Mouse (Mus musculus): ENCODE measurements around the gene Pcdh11x. TPM values are rescaled to one million over a fixed set of nuclear protein-coding genes. Genes with fewer than 3 reads are reported as not detected.
"Not testable (repeated sequence)": the region's sequence is repeated elsewhere in the genome, so short reads cannot be mapped to it uniquely, and the experiment has no call there.

Pcdh11x gene
- under 1 TPM in 3 of 4 experiments, not detected in 1; 0.07 to 0.80 (median 0.72) TPM for total RNA-seq (2022)

DNA sequence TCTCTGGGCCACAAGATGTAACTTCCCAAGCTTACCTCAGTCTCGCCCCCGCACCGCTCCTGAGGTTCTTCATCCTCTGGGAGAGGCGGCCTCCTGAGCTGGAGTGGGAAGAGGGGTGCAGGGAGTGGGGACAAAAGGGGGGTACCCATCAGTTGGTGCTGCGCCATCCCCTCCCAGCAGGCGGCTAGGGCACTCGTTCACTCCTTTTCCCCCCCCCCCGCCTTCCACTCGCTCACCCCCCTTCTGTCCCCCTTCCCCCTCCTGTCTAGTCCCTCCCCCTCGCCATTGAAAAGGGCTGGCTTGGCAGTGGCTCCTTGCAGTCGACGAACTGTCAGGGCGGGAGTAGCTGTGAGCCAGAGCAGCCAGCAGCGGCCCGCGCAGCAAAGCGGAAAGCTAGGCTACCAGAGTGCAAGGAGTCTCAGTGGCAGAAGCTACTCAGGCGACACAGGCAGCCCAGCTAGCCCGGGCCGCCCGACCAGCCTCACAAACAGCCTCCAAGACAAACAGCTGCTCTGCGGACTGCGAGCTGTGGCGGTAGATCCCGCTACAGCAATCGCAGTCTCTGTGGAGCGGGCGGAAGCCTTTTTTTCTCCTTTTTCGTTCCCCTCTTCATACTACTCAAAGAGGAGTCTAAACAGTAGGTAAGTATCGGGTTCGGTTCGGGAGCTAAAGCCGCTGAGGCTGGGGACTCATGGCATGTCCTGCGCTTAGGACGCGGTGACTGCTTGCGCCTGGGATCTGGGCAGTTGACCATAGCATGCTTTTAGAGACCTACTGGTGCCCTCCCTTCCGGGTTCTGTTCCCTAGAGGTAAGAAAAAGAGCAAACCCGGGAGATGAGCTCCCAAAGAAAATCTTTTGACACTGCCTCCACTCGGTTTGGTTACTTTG, at the start of gene Pcdh11x:
Gene Pcdh11x, plus strand, starts transcription at position 249 of the 889 bp plus-strand sequence.
- DNase-seq (ENCODE audit: low spot score in 2 of 2): no peak

DNA sequence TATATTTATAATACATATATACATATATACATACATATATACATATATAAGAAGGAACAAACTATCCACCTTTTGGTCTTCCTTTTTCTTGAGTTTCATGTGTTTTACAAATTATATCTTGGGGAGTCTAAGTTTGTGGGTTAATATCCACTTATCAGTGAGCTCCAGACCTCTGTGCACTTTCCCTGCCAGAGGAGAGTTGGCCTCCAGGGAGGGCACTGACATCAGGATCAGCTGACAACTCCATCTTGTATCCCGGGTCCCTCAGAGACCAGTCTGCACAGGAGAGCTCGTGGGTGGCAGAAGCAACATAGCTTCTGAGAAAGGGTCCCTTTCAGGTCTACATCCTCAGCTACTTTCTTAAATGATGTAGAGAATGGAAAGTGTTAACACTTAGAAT, 30.0 kb upstream of the Pcdh11x start:
- no peak for DNase-seq (ENCODE audit: low spot score in 2 of 2)

DNA sequence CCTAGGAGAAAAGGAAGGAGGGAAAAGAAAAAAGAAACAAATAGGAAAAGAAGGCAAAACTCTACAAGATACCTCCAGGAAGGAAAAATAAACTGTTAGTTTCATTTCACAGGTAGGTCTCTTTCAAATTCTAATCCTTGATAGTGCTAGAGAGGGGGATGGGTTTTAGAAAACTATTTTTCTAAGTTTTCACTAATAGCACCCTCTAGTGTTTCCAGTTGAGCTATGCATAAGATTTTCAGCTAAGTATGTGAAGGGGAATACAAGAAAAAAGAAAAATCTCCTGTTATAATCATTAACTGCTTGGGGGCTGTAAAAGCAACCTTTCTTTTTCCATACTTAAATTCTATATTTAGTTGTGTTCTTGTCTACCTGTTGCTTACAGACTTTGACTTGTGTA, 4.5 kb upstream of the Pcdh11x start:
- DNase-seq (ENCODE audit: low spot score in 2 of 2): no peak

- DNase-seq (ENCODE audit: low spot score in 2 of 2): no peak
Observed at GRCm38 (mm10) chrX:120287502-120287901, 2.6 kb upstream of the Pcdh11x start.

DNA sequence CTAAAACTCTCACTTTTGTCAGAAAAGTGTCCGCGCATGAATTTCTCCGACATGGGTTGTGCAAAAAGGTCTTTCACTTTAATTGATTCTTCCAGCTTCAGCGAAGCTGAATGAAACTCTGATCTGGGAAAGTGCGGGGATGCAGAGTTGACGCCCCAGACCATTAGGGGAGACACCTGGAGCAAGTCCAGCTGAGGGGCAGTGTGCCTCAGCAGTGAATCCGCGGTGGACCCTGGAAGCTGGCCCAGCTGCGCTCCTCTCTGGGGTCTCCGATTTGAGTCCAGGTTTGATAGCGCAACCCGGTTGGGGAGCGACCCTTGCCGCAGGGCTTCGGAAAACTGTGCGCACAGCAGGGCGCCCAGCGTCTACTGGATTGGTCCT, 831 bp downstream of the Pcdh11x start:
- no peak for DNase-seq (ENCODE audit: low spot score in 2 of 2)

- no peak for DNase-seq (ENCODE audit: low spot score in 2 of 2)
Observed at GRCm38 (mm10) chrX:120291696-120292095, 1.6 kb downstream of the Pcdh11x start.

GRCm38 (mm10) chrX:120292832-120293750, 3.0 kb downstream of the Pcdh11x start:
- DNase-seq (ENCODE audit: low spot score in 2 of 2): no peak

DNA sequence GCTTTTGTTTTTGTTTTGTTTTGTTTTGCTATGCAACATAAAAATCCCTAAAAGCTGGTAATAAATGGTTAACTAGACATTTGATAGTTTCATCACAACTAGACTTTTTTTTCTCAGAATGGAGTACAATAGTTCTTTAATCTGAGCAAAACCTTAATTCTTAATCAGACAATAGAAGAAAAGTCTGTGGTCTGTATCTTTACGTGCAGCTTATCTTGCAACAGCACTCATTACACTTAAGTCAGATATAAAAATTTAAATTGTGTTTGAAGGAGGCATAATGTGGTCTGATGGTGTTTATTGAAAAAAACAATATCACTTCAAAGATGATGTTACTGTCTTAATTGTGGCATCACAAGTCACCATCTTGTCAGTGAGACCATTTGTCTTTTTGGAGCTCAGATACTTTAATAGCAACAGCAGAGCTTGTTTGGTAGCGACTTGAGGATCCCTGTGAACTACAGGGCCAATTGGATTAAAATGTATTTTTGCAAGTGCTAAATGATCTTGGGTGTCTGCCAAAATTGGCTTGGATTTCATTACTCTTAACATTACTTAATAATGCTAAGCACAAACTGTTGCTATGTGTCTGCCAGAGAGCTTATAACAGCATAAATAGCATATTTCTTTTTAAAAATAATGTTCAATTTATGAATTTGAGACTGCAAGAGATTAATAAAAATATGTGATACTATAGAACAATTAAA, 11.6 kb downstream of the Pcdh11x start:
- DNase-seq (ENCODE audit: low spot score in 2 of 2): no peak

DNA sequence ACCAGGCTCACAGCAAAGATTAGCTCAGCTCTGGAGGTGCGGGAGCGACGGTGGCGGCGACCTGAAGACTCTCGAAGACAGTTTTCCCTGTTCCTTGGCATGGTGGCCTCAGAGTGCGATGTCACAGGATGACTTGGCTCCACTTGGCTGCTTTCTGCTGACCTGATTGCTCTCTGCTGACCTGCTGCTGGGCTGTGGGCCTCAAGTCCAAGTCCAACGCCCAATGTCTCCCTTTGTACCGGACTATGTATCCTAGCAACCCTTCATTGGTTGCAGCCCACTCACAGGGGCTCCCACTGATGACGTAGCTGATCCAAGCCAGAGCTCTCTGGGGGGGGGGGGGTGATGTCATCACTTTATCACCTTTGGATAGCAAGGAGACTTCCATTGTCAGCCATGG, 22.9 kb downstream of the Pcdh11x start, which contains the start of gene H2afb3:
Gene H2afb3, minus strand, starts transcription at position 101 of the 400 bp plus-strand sequence.
- not testable (repeated sequence) for DNase-seq (ENCODE audit: low spot score in 2 of 2)

DNA sequence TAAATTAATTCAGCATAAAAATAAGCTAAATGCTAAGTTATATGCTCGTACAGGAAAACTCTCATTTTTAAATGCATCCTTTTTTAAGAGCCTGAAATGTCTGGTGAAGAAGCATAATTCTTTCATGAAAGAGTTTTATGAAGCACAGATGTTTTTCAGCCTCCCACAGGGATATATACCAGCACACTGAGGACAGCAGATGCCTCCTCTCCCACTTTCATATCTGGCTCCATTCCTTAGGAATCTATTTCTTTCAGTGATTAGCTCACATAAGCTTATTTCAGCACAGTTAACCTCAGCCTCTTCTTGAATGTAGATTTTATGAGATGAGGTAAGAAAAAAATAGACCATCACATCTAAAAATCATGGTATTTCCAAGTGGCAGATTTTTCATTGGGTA, 176.2 kb downstream of the Pcdh11x start:
- no peak for DNase-seq (ENCODE audit: low spot score in 2 of 2)

DNA sequence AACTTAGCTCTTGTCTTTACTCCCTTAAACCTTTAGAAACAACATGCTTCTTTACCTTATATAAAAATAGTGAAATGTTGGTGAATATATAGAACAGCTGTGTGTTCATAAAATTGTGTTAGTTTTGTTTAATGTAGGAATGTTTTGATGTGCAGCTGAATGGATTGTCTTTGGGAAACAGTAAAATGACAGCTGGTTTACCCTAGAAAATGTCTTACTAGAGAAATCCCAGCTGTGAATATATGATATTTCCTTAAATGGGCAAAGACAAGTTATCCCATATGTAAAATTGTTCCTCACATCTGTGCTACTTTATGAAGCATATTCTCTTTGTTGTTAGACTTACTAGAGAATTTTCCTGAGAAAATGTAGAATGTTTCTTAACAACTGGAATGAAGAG, 196.4 kb downstream of the Pcdh11x start:
- no peak for DNase-seq (ENCODE audit: low spot score in 2 of 2)

DNA sequence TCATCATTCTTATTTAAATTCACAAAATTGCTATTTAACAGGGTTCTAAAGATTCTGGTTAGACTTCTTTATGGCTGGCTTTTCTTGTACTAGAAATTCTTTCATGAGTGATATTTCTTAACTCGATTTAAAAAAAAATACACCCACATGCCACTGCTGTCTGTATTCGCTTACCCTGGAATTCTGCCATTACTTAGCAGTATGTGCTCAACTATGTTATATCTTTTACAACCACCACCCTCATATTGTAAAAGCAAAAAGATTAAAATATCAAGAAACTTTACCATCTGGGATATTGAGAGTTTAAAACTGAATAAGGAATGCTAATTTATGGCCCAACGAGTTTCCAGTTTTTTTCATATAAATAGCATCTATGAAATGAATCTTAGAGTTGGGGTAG, 234.9 kb downstream of the Pcdh11x start:
- no peak for DNase-seq (ENCODE audit: low spot score in 2 of 2)

- no peak for DNase-seq (ENCODE audit: low spot score in 2 of 2)
Observed at GRCm38 (mm10) chrX:120599309-120599708, 309.2 kb downstream of the Pcdh11x start.

GRCm38 (mm10) chrX:120618460-120618859, 328.4 kb downstream of the Pcdh11x start:
- DNase-seq (ENCODE audit: low spot score in 2 of 2): no peak

- not testable (repeated sequence) for DNase-seq (ENCODE audit: low spot score in 2 of 2)
Observed at GRCm38 (mm10) chrX:120670236-120670635, 380.2 kb downstream of the Pcdh11x start.

DNA sequence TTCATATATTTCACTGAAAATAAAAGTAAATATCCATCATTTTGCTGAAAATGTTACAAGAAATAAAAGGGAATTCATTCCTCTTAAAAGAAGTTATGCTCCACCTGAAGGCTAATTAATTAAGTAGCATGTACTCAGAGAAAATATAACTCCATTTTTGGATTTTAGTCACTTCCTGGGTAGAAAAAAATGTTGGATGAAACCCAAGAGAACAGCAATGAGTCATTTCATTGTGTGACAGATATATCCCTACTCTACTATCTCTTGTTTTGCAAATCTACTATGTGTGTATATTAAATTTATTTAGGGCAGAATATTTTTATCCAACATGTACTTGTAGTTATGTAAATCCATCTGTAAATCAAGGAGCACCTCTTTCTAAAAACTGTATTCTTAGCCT, 444.1 kb downstream of the Pcdh11x start:
- no peak for DNase-seq (ENCODE audit: low spot score in 2 of 2)

GRCm38 (mm10) chrX:120735792-120736191, 445.7 kb downstream of the Pcdh11x start:
- DNase-seq (ENCODE audit: low spot score in 2 of 2): no peak

DNA sequence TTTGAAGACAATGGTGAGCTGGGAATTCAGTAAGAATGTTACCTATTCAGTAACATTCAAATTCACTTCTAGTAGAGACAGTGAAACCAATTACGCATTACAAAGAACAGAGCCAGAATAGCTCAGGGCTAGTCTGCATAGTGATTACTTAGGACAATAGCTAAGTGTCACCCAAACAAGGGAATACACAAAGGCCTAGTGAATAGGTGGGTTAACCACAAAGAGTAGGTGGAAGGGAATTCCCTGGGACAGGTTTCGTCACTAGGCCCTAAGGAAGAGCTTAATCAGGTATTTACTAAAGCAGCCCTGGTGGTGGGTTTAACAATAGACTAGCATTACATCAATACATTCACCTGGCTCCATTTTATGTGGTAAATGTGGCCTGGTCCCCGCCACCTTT, 654.5 kb downstream of the Pcdh11x start:
- no peak for DNase-seq (ENCODE audit: low spot score in 2 of 2)
